Mouse (Mus musculus) large intestine, adult 2 months (tissue): Measurements from ENCODE around the gene Ttc7b. TPM values are rescaled to one million over a fixed set of nuclear protein-coding genes. Genes with fewer than 3 reads are reported as not detected.

ENCODE experiments used
- DNase-seq: peaks from one replicate; pipeline ENCODE4 v3.0.0-alpha.2; 2012; ENCODE audit warnings: low read depth, low spot score
- WGBS: fragments of 180-500 bp; shearing (Covaris S2); methylation state at CpG from one replicate; pipeline ENCODE4 v1.1.7; 2018; 5-methylcytosine and 5-hydroxymethylcytosine counted together
- polyA plus RNA-seq: library from polyadenylated mRNA; depleted of rRNA; stranded (reverse); fragments of >200 nt; gene quantifications from 2 replicates; pipeline ENCODE4 v1.2.3, GENCODE M21; 2012

The Ttc7b gene
- polyA plus RNA-seq, 1 experiment: 9.9 TPM

DNA sequence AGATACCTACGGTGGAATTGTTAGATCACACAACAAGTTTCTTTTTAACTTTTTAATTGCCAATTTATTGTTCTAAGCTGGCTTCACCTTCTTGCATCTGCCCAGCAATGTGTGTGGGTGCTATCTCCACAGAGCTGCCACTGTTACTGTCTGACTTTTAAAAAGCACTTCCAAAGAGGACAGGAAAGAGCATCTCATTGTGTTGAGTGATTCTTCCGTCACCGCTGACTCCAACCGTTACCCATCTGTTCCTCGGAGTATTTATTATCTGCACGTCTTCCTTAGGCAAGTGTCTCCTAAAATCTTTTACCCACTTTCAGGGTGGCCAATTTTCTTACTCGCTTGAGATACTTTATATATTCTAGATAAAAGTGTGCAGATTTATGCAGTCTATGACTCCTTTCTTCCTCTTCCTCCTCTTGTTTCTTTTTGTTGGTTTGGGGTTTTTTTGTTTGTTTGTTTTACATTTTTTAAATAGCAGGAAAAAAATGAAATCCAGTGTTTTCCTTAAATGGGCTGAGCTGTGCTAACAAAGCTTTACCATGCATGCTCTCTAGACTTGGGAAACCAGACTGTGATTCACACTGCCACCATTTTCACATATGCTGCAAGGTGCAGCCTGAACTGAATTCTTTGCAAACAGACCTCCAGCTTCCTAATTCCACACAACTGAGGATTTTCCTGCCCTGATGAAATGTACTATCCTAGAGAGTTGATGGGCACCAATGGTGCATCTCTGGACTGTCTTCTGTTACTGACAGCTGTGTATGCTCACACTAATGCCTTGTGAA is 50.9 kb downstream of the Ttc7b start:
- no peak for DNase-seq
- 85% methylated on average over 7 of the region's 7 CpGs for WGBS

DNA sequence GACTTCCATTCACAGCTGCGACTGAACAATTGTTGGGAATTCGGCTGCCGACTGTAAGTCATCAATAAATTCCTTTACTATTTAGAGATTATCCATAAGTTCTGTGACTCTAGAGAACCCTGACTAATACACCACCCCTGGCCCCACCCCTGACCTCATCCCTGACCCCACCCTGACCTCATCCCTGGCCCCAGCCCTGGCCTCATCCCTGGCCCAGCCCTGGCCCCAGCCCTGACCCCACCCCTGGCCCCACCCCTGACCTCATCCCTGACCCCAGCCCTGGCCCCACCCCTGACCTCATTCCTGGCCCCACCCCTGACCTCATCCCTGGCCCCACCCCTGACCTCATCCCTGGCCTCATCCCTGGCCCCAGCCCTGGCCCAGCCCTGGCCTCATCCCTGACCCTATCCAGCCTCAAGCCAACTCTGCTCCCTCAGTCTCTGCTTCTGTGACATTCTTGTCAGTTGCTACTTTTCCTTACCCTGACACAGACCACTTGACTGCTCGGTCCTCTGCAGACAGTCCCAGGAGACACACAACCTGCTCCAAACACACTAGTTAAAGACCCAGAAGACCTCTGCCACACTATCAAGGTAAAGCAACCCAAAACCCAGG is 55.4 kb downstream of the Ttc7b start:
- WGBS: 87% methylated on average over 3 of the region's 4 CpGs
- no peak for DNase-seq

DNA sequence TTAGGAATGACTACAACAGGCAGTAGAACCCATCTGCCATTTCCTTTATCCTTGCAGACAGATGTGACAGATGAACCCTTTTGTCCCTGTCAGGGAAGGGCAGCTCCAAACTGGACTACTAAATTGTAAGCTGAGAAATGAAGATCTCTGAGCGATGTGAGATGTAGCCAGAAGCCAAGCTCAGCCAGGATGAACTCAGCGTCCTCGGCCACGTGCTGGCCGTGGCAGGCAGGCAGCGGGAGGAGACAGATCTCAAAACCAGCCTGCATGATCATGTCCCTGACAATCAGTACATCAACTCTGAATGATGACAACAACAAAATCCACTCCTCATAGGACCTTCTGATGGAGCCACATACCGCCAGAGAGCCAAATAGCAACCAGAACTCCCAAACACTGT is 62.9 kb downstream of the Ttc7b start:
- WGBS: 98% methylated on average over 7 of the region's 7 CpGs
- no peak for DNase-seq

DNA sequence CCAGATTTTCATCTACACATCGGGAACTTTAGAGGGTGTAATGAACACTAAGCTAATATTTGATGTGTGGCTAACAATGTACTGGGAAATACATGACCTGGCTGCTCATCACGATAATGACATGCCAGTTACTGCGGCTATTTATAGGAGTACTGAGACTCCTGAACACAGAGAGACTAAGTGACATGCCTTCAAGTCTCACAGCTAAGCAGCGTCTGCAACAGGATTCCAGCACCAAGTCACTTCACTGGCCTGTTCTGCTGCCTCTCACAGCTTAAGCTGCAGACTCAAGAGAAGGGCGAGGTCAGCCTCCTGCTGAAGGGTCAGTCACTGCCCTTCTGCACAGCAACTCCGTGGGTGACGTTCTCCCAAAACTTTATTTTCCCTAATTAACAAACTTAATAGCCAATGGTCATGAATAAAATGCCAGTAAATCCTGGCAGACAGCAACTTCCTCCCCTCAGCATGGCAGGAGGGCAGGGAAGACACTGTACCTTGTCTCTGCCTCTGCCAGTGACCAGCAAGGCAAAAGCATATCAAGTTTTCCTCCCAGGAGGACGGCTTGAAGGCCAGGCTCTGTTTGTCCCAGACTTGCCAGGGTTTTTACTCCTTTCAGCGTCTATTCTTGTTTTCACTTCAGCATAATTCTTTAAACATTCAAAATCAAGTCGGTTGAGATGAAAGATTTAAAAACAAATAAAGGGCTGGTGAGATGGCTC is 64.2 kb downstream of the Ttc7b start:
- no peak for DNase-seq
- WGBS: 46% methylated on average over 10 of the region's 10 CpGs

DNA sequence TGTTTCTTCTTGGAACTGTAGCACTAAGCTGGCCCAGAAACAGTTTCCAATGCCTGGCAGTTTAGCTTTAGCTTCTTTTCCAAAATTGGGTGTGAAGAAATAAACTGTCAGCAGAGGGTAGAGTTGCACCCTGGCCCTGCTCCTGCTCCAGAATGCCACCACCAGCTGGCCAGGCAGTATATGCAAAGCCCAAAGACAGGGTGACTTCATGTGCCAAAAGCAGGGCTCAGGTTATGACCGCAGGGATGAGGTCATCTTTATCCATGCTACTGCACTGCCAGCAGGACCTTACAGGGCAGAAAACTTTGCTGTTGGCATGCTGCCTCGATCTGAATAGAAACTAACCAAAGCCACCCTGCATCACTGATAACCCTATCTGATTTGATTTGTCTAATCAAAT is 65.2 kb downstream of the Ttc7b start:
- DNase-seq: no peak
- 35% methylated on average over 2 of the region's 2 CpGs for WGBS

DNA sequence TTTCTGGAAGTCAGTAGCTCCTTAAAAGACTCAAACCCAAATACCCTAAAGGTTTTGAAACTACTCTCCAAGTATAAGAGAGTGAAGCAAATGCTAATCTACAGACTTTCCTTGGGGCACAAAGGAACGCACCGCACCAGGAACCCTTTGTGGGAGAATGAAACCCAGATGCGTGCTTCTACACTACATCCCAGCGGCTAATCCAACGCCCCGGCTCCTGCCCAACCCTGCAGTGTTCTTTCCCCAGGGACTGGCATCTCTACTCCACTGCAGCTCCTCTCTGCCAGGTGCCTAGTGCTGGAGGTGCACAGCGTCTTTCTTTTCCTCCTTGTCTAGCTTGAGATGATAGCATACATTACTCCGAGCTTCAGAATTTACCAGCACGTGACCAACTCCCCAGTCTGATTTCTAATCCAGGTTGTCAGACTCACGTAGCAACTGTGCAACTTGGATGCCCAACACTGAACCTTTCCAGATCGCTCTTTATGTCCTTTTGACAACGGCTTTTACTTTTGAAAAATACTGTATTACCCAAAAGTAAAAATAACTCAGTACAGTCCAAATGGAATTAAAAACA is 72.8 kb downstream of the Ttc7b start:
- DNase-seq: no peak
- 74% methylated on average over 12 of the region's 12 CpGs for WGBS

DNA sequence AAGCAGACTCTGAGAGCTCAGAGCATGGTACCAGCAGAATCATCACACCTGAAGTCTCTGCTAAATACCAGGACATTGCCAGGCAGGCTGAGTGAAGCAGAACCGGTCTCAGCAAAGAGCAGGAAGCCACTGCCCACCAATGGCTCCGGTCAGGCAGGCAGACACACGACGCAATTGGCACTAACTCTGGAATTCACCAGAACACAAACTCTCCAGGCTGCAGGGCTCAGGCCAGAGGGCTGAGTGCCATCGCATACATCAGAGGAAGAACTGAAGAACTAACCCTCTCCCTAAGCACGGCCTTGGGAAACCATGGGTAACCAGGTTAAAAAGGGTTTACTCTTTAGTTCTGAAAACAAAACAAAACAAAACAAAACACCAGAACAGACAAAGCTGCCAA is 73.5 kb downstream of the Ttc7b start:
- no peak for DNase-seq
- WGBS: 63% methylated on average over 6 of the region's 6 CpGs

DNA sequence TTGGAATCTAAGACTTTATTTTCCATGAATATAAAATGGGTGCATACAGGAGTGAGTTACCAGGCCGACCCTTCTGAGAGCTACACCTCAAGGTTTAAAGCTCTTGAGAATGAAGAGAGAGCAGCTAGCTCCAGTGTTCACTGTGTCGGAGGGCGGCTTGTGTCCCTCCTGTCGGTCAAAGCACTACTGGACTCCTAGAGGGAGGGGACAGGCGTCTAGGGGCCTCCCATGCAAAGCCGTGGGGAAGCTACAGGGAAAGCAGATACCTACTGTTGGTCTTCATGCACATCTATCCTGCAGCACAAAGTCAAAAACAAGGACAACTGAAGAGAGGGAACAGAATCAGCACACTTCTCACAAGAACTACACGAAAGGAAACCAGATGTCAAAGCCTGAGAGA is 74.9 kb downstream of the Ttc7b start:
- WGBS: 96% methylated on average over 7 of the region's 7 CpGs
- DNase-seq: no peak

DNA sequence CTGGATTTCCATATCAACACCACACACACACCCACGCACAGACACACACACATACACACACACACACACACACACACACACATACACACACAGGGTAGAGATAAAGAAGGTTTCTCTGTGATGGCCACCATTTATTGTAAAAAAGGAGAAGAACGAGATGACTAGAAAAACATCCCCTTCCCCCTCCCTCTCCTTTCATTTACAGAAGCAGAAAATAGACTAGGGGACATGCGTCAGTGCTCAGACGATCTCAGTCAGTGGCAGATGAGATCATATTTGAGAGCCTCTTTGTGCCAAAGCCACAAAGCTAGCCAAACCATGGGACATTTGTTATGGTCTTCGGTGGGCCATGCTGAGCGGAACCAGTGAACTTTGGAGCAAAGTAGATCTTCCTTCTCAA is 75.4 kb downstream of the Ttc7b start:
- no peak for DNase-seq
- 82% methylated on average over 6 of the region's 6 CpGs for WGBS

DNA sequence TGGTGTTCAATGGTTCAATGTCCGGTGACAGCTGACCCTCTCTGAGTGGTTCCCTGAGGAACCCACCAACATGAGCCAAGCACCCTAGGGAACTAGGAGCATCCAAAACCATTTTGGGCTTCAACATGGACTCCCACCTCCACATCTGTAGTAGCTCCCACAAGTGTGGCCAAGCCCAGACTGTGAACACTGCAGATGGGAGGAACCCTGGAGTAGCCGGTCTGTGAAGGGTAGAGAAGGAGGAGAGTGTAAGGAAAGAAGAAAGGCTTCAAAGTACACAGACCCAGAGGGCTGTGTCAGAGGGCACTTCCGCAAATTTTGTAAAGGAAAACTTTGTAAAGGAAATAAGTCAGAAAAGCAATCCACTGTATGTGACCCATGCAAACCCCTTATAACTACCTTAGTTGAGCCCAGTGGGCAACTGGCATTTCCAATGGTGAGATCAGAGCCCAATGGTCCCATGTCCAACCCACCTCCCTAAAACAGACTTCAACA is 75.9 kb downstream of the Ttc7b start:
- no peak for DNase-seq
- WGBS: 95% methylated on average over 3 of the region's 3 CpGs

DNA sequence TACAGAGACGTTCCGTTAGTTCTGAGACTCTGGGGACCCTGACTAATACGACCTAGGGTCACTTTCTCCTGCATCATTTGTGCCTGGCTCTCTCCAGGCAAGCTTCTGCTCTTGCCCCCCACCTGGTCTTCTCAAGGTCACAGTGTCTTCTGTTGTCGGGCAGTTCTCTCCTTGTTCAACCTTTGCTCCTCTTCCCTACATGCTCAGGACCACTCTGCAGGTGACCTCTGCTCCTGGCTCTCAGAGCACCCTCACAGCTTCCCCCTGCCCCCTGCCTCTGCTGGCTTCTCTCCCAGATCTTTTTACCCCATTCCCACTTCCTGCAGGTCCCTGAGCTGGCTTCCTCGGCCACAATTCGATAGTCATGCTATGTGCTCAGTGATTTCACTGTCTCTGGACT is 77.2 kb downstream of the Ttc7b start:
- WGBS: 72% methylated on average over 6 of the region's 6 CpGs
- no peak for DNase-seq

DNA sequence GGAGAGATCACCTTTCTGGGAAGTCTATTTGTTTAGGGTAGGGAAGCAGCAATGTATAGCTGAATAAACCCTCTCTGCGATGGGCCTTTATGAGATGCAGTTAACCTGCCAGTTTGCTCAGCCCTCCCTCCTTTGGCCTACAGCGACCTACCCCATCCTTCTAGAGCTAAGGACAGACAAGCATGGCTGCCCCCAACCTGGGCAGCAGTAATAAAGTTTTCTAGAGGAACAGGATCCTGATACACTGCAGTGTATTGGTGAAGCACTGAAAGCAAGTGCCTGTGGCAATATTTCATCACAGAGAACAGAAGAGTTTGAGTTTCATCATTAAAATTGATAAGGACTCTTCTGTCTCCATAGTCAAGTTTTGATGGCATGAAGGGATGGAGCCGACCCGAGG is 79.0 kb downstream of the Ttc7b start:
- 59% methylated on average over 4 of the region's 4 CpGs for WGBS
- DNase-seq: no peak

DNA sequence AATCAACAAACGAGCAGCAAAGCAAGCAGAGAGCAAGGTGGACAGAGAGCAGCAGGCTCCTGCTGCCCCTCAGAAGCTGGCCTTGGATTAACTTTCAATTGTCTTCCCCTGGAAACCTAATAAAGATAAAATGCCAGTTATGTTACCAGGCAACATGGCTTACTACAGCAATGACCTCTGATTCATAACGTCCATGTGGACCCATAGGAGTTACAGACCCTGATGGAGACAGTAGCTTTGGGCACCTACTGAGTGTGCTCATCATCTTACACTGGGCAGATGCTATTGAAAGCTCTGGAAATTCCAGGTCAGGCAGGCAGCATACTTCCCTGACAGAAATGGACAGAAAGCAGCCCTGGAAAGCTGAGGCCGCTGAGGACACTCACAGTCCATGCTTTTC is 80.7 kb downstream of the Ttc7b start:
- DNase-seq: no peak
- WGBS: 44% methylated on average over 3 of the region's 3 CpGs

DNA sequence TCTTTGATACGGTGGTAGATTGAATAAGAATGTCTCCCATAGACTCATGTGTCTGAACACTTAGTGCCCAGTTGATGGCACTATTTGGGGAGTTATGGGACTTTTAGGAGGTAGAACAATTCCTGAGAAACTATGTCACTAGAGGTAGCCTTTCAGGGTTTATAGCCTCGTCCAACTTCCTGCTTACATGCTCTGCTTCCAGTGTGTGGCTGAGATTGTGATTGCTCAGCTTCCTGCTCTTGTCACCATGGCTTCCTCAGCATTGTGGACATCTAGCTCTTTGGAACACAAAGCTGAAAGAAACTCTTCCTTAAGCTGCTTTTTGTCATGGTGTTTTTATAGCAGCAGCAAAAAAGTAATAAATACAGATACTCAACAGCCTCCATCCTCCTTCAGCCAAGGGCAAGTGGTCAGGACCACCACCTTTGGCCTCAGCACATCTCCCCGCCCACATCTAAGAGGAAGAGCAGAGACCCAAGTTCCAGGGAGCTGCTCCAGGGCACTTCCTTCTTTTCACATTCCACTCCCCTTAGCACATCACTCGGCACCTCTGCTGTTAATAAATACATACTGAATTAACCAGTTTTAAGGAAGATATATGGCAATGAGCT is 81.4 kb downstream of the Ttc7b start:
- WGBS: 61% methylated on average over 4 of the region's 4 CpGs

DNA sequence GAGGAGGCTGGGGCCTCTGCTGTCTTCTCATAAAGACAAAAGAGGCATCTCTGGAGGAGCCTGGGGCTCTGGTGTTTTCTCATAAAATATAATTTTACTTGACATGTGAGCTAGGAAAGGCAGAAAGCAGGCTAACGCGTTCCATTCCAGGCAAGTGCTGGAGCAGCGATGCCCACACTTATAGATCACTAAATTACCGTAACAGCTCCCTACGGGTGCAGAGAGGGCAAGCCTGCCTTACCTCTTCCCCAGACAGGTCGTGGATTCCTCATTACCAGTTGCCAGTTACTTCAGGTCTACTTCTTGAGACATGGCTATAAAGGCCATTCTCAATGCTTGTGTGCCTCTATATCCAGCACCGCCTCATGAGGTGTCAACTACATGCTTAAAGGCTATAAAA is 82.1 kb downstream of the Ttc7b start:
- DNase-seq: no peak
- 90% methylated on average over 7 of the region's 7 CpGs for WGBS

More for the DNA sequence above, 81.4 kb downstream of the Ttc7b start:
- no peak for DNase-seq

DNA sequence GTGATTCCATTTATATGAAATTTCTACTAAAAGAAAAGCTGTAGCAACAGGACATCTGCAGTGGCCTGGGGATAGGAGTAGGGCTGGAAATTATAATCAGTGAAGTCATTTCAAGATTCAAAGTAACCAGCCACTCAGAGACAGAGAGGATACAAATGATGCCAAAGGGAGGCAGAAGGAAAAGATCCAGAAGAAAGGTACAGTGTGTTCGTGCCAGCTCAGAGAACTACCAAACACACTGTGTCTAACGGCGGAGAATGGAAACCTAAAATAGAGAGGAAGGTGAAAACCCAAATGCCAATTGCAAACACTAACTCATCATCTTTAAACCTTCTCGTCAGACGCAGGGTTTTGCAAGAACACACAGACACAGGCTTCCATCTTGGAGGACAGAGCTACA is 82.8 kb downstream of the Ttc7b start:
- 84% methylated on average over 5 of the region's 5 CpGs for WGBS

DNA sequence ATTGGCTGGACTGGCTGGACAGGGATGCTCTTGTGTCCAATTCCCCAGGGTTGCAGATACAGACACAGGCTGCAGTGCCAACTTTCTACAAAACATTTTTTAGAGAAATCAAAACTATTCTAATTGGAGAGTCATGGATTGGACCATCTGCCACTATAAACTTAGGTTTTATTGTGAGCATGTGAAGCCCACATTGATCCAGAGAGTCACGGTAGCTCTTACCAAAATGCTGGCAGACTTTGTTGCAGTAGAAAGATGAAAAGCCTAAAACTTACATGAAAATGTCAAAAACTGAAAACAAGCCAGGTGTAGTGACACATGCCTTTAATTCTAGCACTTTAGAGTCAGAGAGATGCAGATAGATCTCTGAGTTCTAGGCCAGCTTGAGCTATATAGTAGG is 84.9 kb downstream of the Ttc7b start:
- DNase-seq: no peak
- 93% methylated on average over 1 of the region's 1 CpGs for WGBS

More for the DNA sequence above, 82.8 kb downstream of the Ttc7b start:
- no peak for DNase-seq

DNA sequence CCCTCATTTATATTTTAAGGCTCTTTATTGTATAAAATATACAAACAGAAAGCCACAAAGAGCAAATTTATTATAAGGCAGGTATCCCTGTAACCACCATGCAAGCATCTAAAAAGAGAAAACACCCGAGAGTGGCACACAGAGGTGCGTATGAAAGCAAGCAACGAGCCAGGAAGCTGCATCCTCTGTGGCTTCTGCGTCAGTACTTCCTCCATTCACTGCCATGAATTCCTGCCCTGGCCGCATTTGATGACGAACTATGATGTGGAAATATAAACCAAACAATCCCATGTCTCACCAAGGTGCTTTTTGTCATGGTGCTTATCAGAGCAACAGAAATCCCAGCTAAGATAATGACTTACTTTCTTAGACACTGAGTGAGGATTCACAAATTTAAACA is 88.8 kb downstream of the Ttc7b start:
- whole genome bisulfite sequencing: 86% methylated on average over 6 of the region's 6 CpGs

DNA sequence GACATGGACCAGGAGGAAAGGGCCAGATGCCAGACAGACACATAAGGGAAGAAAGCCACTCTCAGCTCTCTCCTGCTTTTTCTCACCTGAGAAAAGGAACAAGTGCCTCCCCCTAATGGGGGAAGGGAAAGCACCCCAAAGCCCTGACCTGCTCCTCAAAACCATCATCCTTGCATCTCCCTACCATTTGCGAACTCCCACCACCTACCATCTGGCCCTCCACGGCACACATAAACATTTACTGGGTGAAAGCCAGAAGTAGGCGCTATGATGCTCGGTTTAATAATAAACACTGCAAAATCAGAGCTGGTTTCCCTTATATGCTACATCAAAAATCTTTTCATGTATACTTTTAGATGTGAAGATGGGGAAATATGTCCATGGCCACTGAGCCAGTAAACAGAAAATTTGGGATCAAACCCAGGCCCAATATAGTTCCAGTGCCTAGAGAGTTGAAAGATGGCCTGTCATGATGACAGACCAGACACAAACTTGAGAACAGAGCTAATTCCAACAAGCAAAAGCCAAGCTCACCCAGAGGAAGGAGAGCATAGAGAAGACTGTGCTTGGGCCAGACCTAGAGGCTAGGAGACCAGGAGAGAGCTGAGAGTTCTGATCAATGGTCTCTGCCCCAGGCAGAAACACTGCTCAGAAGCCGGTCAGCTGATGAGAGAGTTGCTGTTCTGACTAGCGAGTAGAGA is 91.1 kb downstream of the Ttc7b start:
- WGBS: 81% methylated on average over 6 of the region's 6 CpGs
- no peak for DNase-seq

More for the DNA sequence above, 88.8 kb downstream of the Ttc7b start:
- DNase-seq: no peak
